Mouse (Mus musculus) intestine, embryonic 14.5 days (tissue): ENCODE measurements at regions not wholly inside any gene's neighbourhood (a gene's known extent, or its start where the extent isn't known, plus 50 kb on each side); places are given as distances from the start of the nearest gene placed in this dataset.

Experiments
- ATAC-seq: fragments of 200-750 bp; cut with Nextera tagmentation; replicated peaks from 2 replicates; pipeline ENCODE4 v1.8.0; 2017; ENCODE audit warnings: low read depth, moderate number of reproducible peaks, moderate TSS enrichment, moderate library complexity; ENCODE audit not compliant: low FRiP score, low TSS enrichment
- DNase-seq: peaks from one replicate; pipeline ENCODE4 v3.0.0-alpha.2; 2018; ENCODE audit warnings: low spot score
- H3K27ac ChIP-seq: fragments of 300-500 bp; sonication (generic); 2 replicates; pipeline ENCODE4 v1.5.1; 2014; ENCODE audit warnings: low read depth, mild to moderate bottlenecking, control low read depth
- H3K27me3 ChIP-seq: fragments of 300-500 bp; sonication (generic); replicated peaks from 2 replicates; pipeline ENCODE4 v1.6.1; 2014; ENCODE audit warnings: low read length, control low read depth; ENCODE audit not compliant: control insufficient read depth, insufficient read depth
- H3K36me3 ChIP-seq: fragments of 300-500 bp; sonication (generic); 2 replicates; pipeline ENCODE4 v1.6.1; 2014; ENCODE audit warnings: low read length, control low read depth; ENCODE audit not compliant: control insufficient read depth, insufficient read depth
- H3K4me1 ChIP-seq: fragments of 300-500 bp; sonication (generic); replicated peaks from 2 replicates; pipeline ENCODE4 v1.6.1; 2014; ENCODE audit warnings: low read length, control low read depth, mixed read lengths; ENCODE audit not compliant: control insufficient read depth, insufficient read depth
- H3K4me2 ChIP-seq: fragments of 300-500 bp; sonication (generic); 2 replicates; pipeline ENCODE4 v1.6.1; 2014; ENCODE audit warnings: low read length
- H3K4me3 ChIP-seq: fragments of 300-500 bp; sonication (generic); 2 replicates; pipeline ENCODE4 v1.5.1; 2014; ENCODE audit warnings: low read depth, low read length, control low read depth, mixed read lengths
- H3K9ac ChIP-seq: fragments of 300-500 bp; sonication (generic); 2 replicates; pipeline ENCODE4 v1.6.1; 2014; ENCODE audit warnings: mild to moderate bottlenecking, low read length
- H3K9me3 ChIP-seq: fragments of 300-500 bp; sonication (generic); 2 replicates; pipeline ENCODE4 v1.6.1; 2016; ENCODE audit warnings: low read length, control low read depth; ENCODE audit not compliant: control insufficient read depth
- WGBS: fragments of 180-500 bp; shearing (Covaris S2); extraction: QIAGEN DNeasy Blood & Tissue Kit; methylation state at CpG from one replicate; pipeline ENCODE4 v1.1.7; 2014; 5-methylcytosine and 5-hydroxymethylcytosine counted together

GRCm38 (mm10) chr11:63418042-63418776 is 289.4 kb downstream of the Pmp22 start:
- no peak for ATAC-seq
- WGBS, result 65% methylated on average over 5 of the region's 5 CpGs

DNA sequence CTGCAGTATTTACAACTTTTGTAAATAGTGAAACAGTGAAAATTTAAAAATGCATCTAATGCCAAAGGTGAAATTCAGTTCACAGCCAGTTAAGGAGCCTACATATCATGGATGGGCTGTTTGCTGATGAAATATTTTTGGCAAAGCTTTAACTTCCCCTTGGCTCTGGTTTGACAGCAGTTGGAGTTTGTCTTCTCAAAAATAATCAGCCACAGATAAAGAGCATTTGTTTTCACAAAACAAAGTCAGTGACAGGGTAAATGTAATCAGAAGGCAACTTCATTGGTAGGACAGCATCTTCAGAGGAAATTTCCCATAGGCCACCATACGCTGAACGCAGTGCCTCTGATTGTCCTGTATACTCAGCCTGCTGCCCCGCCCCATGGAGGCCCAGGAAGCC is 291.6 kb downstream of the Pmp22 start:
- DNase-seq (no peak), ATAC-seq (no peak)
- no peaks in the 10 kb centered on the region for H3K9me3 ChIP-seq
- no peak overlapping the region for H3K4me3 ChIP-seq
- H3K27me3 ChIP-seq, result no peaks in the 10 kb centered on the region
- H3K4me2 ChIP-seq, result no peak overlapping the region
- 70% methylated on average over 3 of the region's 3 CpGs for WGBS
- H3K27ac ChIP-seq, result no peak overlapping the region
- H3K4me1 ChIP-seq, result no peaks in the 10 kb centered on the region
- no peaks in the 10 kb centered on the region for H3K36me3 ChIP-seq
- no peak overlapping the region for H3K9ac ChIP-seq

More at GRCm38 (mm10) chr11:63418042-63418776, 289.4 kb downstream of the Pmp22 start:
- Histone ChIP-seq H3K9ac (no peak overlapping the region), H3K4me2 (no peak overlapping the region), H3K27ac (no peak overlapping the region), H3K27me3 (0 out of 2 replicates have a peak, but pooled peaks cover 2% of the 10 kb centered on the region), H3K4me3 (no peak overlapping the region), H3K4me1 (peaks cover 2% of the 10 kb centered on the region; the same call in 1 of the 2 replicates), H3K9me3 (no peaks in the 10 kb centered on the region), H3K36me3 (no peaks in the 10 kb centered on the region)
- DNase-seq, result no peak

DNA sequence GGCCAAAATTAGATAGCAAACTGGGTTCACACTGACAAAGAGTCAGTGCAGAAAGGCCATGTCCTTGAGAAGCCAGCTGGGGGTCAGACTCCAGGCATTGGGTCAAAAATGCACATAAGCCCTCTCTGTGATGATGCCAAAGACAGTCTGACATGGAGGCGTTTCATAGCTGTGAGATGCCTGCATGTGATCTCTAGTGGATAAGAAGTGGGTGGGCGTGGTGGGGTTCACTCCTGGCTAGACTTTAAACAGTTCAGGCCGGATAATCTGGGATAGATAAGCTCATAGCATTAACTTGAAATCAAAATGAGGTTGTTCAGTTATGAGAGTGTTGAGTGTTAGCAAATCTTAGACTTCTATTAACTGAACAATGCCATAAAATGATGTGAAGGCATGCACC is 293.3 kb downstream of the Pmp22 start:
- no peaks in the 10 kb centered on the region for H3K9me3 ChIP-seq
- H3K27me3 ChIP-seq, result no peaks in the 10 kb centered on the region
- no peak overlapping the region for H3K4me3 ChIP-seq
- H3K36me3 ChIP-seq, result no peaks in the 10 kb centered on the region
- DNase-seq (no peak), ATAC-seq (no peak)
- WGBS, result 72% methylated on average over 3 of the region's 3 CpGs
- no peak overlapping the region for H3K27ac ChIP-seq
- H3K4me2 ChIP-seq, result no peak overlapping the region
- H3K4me1 ChIP-seq, result no peaks in the 10 kb centered on the region
- H3K9ac ChIP-seq, result no peak overlapping the region

DNA sequence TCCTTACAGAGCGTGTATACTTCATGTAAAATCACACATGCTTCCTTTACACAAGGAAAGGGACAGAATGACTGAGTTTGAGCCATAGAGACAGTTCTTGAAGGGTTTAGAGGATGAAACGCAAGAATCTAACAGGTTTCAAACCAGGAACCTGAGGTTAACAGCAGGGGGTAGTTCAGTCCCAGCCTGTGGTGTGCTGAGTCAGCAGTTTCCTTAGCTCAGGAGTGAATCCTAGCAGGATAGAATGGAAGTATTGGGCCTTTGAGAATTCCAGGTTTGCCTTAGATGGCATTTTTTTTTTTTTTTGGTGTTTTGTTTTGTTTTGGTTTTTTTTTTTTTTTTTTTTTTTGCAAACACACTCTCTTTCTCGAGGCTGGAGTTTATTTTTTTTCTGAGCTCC is 295.5 kb downstream of the Pmp22 start:
- Histone ChIP-seq H3K27ac (no peak overlapping the region), H3K9ac (no peak overlapping the region), H3K9me3 (no peaks in the 10 kb centered on the region), H3K4me2 (no peak overlapping the region), H3K4me3 (no peak overlapping the region), H3K27me3 (no peaks in the 10 kb centered on the region), H3K36me3 (no peaks in the 10 kb centered on the region), H3K4me1 (no peaks in the 10 kb centered on the region)
- ATAC-seq (no peak), DNase-seq (no peak)
- 73% methylated on average over 3 of the region's 3 CpGs for WGBS

DNA sequence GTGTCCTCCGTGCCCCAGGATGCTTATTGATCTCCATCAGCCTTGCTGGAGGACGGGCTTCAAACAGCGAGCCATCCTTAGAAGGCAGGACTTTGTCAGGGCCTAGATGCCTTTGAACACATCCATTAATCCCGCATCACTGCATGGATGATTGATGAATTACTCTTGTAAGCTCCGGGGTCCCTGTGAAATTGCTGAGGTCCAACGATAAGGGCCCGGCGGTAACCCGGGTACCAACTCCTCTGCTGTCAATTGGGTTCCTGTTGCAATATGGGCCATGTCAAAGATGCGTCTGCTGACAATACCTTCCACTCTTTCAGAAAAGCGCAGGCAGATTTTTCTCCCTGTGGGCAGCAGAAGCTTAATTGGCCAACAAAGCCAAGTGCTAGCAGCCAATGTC is 297.0 kb downstream of the Pmp22 start:
- Histone ChIP-seq H3K4me2 (no peak overlapping the region), H3K9me3 (no peaks in the 10 kb centered on the region), H3K9ac (no peak overlapping the region), H3K27ac (no peak overlapping the region), H3K36me3 (no peaks in the 10 kb centered on the region), H3K4me1 (no peaks in the 10 kb centered on the region), H3K27me3 (no peaks in the 10 kb centered on the region), H3K4me3 (no peak overlapping the region)
- 62% methylated on average over 11 of the region's 11 CpGs for WGBS
- DNase-seq, result no peak
- no peak for ATAC-seq

DNA sequence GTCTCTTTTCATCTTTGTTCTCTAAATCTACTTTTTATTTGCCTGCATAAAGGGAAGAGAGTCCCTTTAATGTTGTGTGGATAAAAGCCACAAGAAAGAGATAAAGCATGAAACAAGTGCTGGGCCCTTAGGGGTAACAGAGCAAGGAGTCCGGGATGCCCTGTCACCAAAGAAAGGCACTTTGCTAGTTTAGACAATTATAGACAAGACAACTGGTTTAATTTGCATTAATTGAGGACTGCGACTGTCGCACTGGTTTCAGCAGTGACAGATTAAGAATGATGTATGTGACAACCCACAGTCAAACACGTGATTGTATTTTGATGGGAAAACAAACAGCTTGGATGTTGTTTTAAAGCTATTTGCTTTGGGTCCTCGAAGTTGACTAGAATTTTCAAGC is 325.0 kb downstream of the Pmp22 start:
- H3K9me3 ChIP-seq, result peaks cover 5% of the 10 kb centered on the region; the same call in 1 of the 2 replicates
- no peak overlapping the region for H3K9ac ChIP-seq
- H3K27ac ChIP-seq, result no peak overlapping the region
- H3K27me3 ChIP-seq, result no peaks in the 10 kb centered on the region
- ATAC-seq, result no peak
- no peaks in the 10 kb centered on the region for H3K4me1 ChIP-seq
- H3K4me2 ChIP-seq, result no peak overlapping the region
- H3K4me3 ChIP-seq, result no peak overlapping the region
- no peak for DNase-seq
- WGBS, result 58% methylated on average over 5 of the region's 5 CpGs
- no peaks in the 10 kb centered on the region for H3K36me3 ChIP-seq

DNA sequence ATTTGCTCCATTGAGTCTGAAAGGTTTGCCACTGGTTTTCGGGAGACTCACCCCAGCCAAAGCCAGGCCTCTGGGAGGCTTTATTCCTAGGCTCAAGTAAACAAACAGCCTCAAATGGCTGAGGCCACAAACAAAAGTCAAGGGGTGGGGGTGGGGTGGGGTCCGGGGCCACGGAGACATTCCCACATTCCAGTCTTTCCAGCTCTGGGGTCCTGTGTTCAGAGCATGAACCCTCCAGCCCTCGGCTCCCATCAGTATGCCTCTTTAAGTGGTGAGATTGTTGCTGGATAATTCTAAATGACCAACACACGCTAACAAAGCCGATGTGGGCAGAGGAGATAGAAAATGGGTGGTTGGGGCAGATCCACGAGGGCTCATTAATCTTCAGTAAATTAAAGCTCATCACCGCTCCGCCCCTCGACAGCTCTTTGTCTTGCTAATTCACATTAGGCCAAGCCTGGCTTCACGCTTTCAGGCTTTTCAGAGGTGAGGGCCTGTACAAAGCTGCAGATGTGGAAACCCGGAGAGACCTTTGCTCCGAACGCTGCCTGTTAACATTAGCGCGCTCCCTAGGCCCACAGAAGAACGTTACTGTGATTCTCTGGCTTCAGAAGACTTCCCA is 326.2 kb downstream of the Pmp22 start:
- peaks cover 5% of the 10 kb centered on the region; the same call in 1 of the 2 replicates for H3K9me3 ChIP-seq
- H3K4me3 ChIP-seq, result no peak overlapping the region
- H3K27me3 ChIP-seq, result no peaks in the 10 kb centered on the region
- no peaks in the 10 kb centered on the region for H3K36me3 ChIP-seq
- H3K4me2 ChIP-seq, result no peak overlapping the region
- H3K4me1 ChIP-seq, result no peaks in the 10 kb centered on the region
- no peak for ATAC-seq
- no peak for DNase-seq
- no peak overlapping the region for H3K27ac ChIP-seq
- no peak overlapping the region for H3K9ac ChIP-seq
- 36% methylated on average over 17 of the region's 17 CpGs for WGBS

DNA sequence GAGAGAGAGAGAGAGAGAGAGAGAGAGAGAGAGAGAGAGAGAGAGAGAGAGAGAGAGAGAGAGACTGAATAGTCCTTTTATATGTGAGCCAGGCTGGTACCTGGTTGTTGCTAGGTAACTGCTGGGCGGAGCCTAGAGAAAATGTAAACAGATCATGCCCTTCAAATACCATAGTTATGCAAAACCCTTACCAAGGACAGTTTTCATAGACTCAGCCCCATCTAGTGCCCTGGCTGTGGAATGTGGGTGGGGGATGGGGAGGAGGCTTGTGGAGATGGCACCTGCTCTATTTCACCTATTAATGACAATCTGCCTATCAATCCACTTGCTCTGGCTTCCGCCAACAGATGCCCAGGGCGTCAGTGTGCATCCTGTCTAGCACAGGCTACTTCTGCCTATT is 327.6 kb downstream of the Pmp22 start:
- Histone ChIP-seq H3K27ac (no peak overlapping the region), H3K36me3 (no peaks in the 10 kb centered on the region), H3K4me2 (no peak overlapping the region), H3K9me3 (peaks cover 5% of the 10 kb centered on the region; the same call in 1 of the 2 replicates), H3K4me1 (no peaks in the 10 kb centered on the region), H3K9ac (no peak overlapping the region), H3K27me3 (no peaks in the 10 kb centered on the region), H3K4me3 (no peak overlapping the region)
- ATAC-seq, result no peak
- no peak for DNase-seq
- 44% methylated on average over 3 of the region's 3 CpGs for WGBS

- DNase-seq (no peak), ATAC-seq (no peak)
- Histone ChIP-seq H3K36me3 (no peaks in the 10 kb centered on the region), H3K9ac (no peak overlapping the region), H3K4me3 (no peak overlapping the region), H3K27me3 (no peaks in the 10 kb centered on the region), H3K4me1 (no peaks in the 10 kb centered on the region), H3K4me2 (no peak overlapping the region), H3K27ac (no peak overlapping the region), H3K9me3 (no peaks in the 10 kb centered on the region)
- WGBS, result 61% methylated on average over 5 of the region's 5 CpGs
Measured at GRCm38 (mm10) chr11:63457250-63457649, 328.5 kb downstream of the Pmp22 start.
